Mouse (Mus musculus): Measurements from ENCODE around the gene Btbd3. TPM values are rescaled to one million over a fixed set of nuclear protein-coding genes. Genes with fewer than 3 reads are reported as not detected.

The Btbd3 gene
- polyA plus RNA-seq, 1 experiment, result 3.2 TPM

DNA sequence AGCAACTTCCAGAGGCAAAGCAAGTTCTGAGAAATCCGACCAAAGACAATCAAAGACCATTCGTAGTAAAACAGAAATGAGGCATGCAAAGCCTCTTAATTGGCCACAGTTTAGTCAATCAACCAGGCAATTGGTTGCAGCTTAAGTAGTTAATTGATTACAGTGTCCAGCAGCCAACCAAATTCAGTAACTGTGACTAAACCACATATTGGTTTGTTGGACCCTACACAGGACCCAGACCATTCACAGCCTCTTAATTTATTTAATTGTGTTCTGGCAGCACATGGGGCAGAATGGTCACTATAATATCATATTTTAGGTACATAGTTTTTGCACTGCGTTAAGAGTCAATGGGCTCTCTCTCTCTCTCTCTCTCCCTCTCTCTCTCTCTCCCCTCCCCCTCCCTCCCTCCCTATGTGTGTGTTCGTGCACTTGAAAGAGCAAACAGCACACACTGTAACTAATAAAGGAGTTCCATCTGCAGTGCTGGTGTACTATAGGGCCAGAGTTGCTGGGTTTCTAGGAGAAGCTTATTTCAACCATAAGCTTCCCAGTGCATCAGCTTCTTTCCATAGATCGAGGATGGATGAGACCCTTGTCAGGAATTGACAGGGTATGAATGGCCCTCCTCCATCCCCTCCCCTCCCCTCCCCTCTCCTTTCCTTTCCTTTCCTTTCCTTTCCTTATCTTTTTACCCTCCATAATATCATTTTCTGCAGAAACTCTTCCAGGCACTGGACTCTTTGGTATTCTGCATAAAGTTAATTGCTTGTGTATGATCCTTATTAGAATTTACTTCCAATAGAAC lies 275.0 kb downstream of the Btbd3 start:
- no peak for DNase-seq
- Histone ChIP-seq H3K36me3 (ENCODE audit: control insufficient read depth, insufficient read depth, low read length) (no peaks in the 10 kb centered on the region), H3K4me3 (ENCODE audit: control insufficient read depth, insufficient read depth, low read length) (no peak overlapping the region), H3K27me3 (ENCODE audit: control insufficient read depth, insufficient read depth, low read length) (no peaks in the 10 kb centered on the region), H3K4me1 (replicated peaks; ENCODE audit: control insufficient read depth, insufficient read depth, low read length) (no peaks in the 10 kb centered on the region), H3K27ac (ENCODE audit: control insufficient read depth, insufficient read depth, low read length) (no peak overlapping the region)
- TF ChIP-seq CTCF (IDR thresholded peaks at IDR 0.05; ENCODE audit: borderline replicate concordance, control insufficient read depth, extremely low read depth, insufficient read depth, low read length, poor library complexity) (no peak), POLR2A (IDR thresholded peaks at IDR 0.05; ENCODE audit: control insufficient read depth, extremely low read depth, insufficient read depth, low read length, poor library complexity) (no peak)
- 90% methylated on average over 5 of the region's 5 CpGs for WGBS

- 88% methylated on average over 4 of the region's 4 CpGs for WGBS
- H3K36me3 ChIP-seq (ENCODE audit: control insufficient read depth, insufficient read depth, low read length), result no peaks in the 10 kb centered on the region
- DNase-seq, result no peak
- no peak overlapping the region for H3K4me3 ChIP-seq (ENCODE audit: control insufficient read depth, insufficient read depth, low read length)
- H3K4me1 ChIP-seq (replicated peaks; ENCODE audit: control insufficient read depth, insufficient read depth, low read length), result no peaks in the 10 kb centered on the region
- no peak for TF ChIP-seq POLR2A (IDR thresholded peaks at IDR 0.05; ENCODE audit: control insufficient read depth, extremely low read depth, insufficient read depth, low read length, poor library complexity)
- TF ChIP-seq CTCF (IDR thresholded peaks at IDR 0.05; ENCODE audit: borderline replicate concordance, control insufficient read depth, extremely low read depth, insufficient read depth, low read length, poor library complexity), result no peak
- H3K27ac ChIP-seq (ENCODE audit: control insufficient read depth, insufficient read depth, low read length), result no peak overlapping the region
- H3K27me3 ChIP-seq (ENCODE audit: control insufficient read depth, insufficient read depth, low read length), result no peaks in the 10 kb centered on the region
Observed at GRCm38 (mm10) chr2:138531992-138532391, 275.6 kb downstream of the Btbd3 start.

DNA sequence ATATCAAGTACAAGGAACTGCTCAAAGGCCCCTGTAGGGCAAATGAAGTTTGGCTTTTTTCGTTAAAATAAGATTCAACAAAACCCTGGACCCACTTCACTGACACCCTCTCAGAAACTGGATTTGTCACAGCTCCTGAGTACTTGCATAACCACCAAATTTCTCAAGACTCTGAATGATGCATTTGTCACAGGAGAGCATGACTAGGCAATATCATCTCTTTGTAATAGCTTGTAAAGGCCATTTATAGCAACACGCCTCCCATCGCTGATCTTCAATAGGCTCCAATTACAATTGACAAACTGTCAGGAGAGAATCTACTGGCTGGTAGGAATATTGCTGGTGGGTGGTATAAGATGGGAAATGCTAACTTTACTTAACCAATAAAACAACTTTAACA lies 283.3 kb downstream of the Btbd3 start:
- Histone ChIP-seq H3K36me3 (ENCODE audit: control insufficient read depth, insufficient read depth, low read length) (no peaks in the 10 kb centered on the region), H3K4me3 (ENCODE audit: control insufficient read depth, insufficient read depth, low read length) (no peak overlapping the region), H3K27ac (ENCODE audit: control insufficient read depth, insufficient read depth, low read length) (no peak overlapping the region), H3K27me3 (ENCODE audit: control insufficient read depth, insufficient read depth, low read length) (no peaks in the 10 kb centered on the region), H3K4me1 (replicated peaks; ENCODE audit: control insufficient read depth, insufficient read depth, low read length) (no peaks in the 10 kb centered on the region)
- DNase-seq, result no peak
- TF ChIP-seq POLR2A (IDR thresholded peaks at IDR 0.05; ENCODE audit: control insufficient read depth, extremely low read depth, insufficient read depth, low read length, poor library complexity), result no peak
- TF ChIP-seq CTCF (IDR thresholded peaks at IDR 0.05; ENCODE audit: borderline replicate concordance, control insufficient read depth, extremely low read depth, insufficient read depth, low read length, poor library complexity), result no peak
- 97% methylated on average over 3 of the region's 3 CpGs for WGBS

DNA sequence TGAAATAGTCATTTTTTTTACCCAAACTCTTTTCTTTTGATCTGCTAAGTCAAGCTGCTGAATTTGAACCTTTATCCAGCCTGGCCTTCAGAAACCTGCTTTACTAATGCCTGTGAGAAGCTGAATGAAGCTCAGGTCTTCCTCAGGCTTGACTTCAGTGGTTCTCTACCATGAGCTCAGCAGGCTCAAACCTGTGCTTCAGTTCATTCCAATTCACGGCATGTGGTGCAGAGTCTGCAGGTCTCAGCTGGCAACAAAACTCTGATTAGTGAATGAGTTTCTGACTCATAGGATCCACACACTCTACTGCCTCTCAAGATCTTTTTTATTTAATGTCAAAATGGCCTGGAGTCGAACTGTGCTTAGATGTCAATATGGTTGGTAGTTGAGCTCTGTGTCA lies 292.6 kb downstream of the Btbd3 start:
- Histone ChIP-seq H3K4me3 (ENCODE audit: control insufficient read depth, insufficient read depth, low read length) (no peak overlapping the region), H3K27ac (ENCODE audit: control insufficient read depth, insufficient read depth, low read length) (no peak overlapping the region), H3K27me3 (ENCODE audit: control insufficient read depth, insufficient read depth, low read length) (no peaks in the 10 kb centered on the region), H3K4me1 (replicated peaks; ENCODE audit: control insufficient read depth, insufficient read depth, low read length) (no peaks in the 10 kb centered on the region), H3K36me3 (ENCODE audit: control insufficient read depth, insufficient read depth, low read length) (no peaks in the 10 kb centered on the region)
- 90% methylated on average over 2 of the region's 2 CpGs for WGBS
- DNase-seq, result no peak
- no peak for TF ChIP-seq POLR2A (IDR thresholded peaks at IDR 0.05; ENCODE audit: control insufficient read depth, extremely low read depth, insufficient read depth, low read length, poor library complexity)
- no peak for TF ChIP-seq CTCF (IDR thresholded peaks at IDR 0.05; ENCODE audit: borderline replicate concordance, control insufficient read depth, extremely low read depth, insufficient read depth, low read length, poor library complexity)

GRCm38 (mm10) chr2:138551516-138551915 lies 295.2 kb downstream of the Btbd3 start:
- 75% methylated on average over 5 of the region's 5 CpGs for WGBS
- no peaks in the 10 kb centered on the region for H3K27me3 ChIP-seq (ENCODE audit: control insufficient read depth, insufficient read depth, low read length)
- no peak overlapping the region for H3K27ac ChIP-seq (ENCODE audit: control insufficient read depth, insufficient read depth, low read length)
- no peak overlapping the region for H3K4me3 ChIP-seq (ENCODE audit: control insufficient read depth, insufficient read depth, low read length)
- no peaks in the 10 kb centered on the region for H3K4me1 ChIP-seq (replicated peaks; ENCODE audit: control insufficient read depth, insufficient read depth, low read length)
- H3K36me3 ChIP-seq (ENCODE audit: control insufficient read depth, insufficient read depth, low read length), result no peaks in the 10 kb centered on the region
- TF ChIP-seq CTCF (IDR thresholded peaks at IDR 0.05; ENCODE audit: borderline replicate concordance, control insufficient read depth, extremely low read depth, insufficient read depth, low read length, poor library complexity) (no peak), POLR2A (IDR thresholded peaks at IDR 0.05; ENCODE audit: control insufficient read depth, extremely low read depth, insufficient read depth, low read length, poor library complexity) (no peak)
- no peak for DNase-seq

DNA sequence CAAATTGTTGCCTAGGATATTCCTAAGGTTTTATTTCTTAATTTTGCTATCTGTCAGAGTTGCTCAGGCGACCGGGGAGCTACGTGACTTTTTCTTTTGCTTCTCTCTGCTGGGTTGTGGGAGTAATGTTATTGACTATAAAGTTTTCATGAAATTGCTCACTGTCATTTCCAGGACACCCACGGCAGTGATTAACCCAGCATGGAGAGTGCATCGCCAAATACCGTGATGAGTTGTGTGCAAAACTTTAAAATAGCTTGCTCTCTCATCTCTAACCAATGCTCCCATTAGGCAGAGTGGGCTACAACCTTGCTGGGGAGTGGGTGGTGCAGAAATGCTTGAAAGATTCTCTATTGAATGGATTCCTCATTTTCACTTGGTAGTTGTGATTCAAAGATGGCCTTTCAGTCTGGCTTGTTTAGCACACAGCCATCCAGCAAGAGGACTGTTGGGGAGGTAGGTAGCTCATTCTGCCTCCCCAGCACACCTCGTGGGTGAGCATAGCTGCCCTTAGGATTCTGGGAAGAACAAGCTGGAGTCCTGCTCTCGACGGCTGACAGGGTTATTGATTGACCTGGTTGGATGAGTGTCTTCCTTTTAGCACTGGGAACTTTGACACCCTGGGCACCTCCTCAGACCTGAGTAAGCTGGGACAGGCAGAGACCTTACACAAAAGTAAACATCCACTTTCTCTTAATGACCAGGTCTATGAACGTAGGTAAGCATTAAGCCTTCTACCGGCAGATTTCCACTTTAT lies 298.9 kb downstream of the Btbd3 start:
- DNase-seq, result no peak
- TF ChIP-seq CTCF (IDR thresholded peaks at IDR 0.05; ENCODE audit: borderline replicate concordance, control insufficient read depth, extremely low read depth, insufficient read depth, low read length, poor library complexity) (no peak), POLR2A (IDR thresholded peaks at IDR 0.05; ENCODE audit: control insufficient read depth, extremely low read depth, insufficient read depth, low read length, poor library complexity) (no peak)
- Histone ChIP-seq H3K27me3 (ENCODE audit: control insufficient read depth, insufficient read depth, low read length) (no peaks in the 10 kb centered on the region), H3K4me1 (replicated peaks; ENCODE audit: control insufficient read depth, insufficient read depth, low read length) (no peaks in the 10 kb centered on the region), H3K4me3 (ENCODE audit: control insufficient read depth, insufficient read depth, low read length) (no peak overlapping the region), H3K27ac (ENCODE audit: control insufficient read depth, insufficient read depth, low read length) (no peak overlapping the region), H3K36me3 (ENCODE audit: control insufficient read depth, insufficient read depth, low read length) (no peaks in the 10 kb centered on the region)
- 90% methylated on average over 11 of the region's 11 CpGs for WGBS
